Mouse (Mus musculus): ENCODE data around the gene Sh3bp5.

DNA sequence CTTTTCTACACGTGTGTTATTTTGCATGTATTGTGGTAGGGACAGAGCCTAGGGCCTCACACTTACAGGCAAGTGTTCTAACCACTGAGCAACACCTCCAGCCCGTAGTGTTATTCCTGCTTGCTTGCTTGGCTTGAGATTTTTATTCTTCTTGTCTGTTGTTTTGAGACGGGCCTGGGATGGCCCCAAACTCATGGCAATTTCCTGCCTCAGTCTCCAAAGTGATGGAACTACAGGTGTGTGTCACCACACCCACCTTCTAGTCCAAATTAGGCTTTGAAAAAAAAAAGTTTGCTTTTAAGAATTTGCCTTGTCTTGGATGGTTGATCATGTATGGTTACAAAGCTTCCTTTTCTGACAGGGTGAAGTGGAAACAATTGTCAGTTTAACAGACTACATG, 19.5 kb downstream of the Sh3bp5 start:
- no peak for TF ChIP-seq CTCF (conservative IDR thresholded peaks at IDR 0.05; ENCODE audit: insufficient read depth, insufficient read length, low read depth, low read length)
- TF ChIP-seq POLR2A (IDR thresholded peaks at IDR 0.05; ENCODE audit: low read depth, low read length): no peak

Data from kidney, adult 2 months (tissue).